Mouse (Mus musculus): ENCODE data around the gene Cmtm2b. TPM values are rescaled to one million over a fixed set of nuclear protein-coding genes. Genes with fewer than 3 reads are reported as not detected.

Cmtm2b gene
- polyA plus RNA-seq, 1 experiment from 2014 or later: not detected

DNA sequence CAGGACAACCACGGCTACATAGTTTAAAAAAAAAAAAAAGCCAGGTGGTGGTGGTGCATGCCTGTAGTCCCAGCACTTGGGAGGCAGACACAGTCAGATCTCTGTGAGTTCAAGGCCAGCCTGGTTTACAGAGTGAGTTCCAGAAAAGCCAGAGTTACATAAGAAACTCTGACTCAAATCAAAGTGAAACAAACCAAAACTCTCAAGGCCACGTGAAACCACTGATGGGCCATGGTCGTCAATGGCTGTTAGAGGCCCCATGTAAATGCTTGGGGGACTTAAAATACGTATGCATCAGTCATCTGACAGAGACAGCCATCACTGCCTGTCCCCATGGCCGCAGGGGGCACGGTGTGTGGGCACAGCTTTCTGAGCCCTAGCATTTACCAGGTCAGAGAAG is 49.1 kb downstream of the Cmtm2b start:
- ATAC-seq (ENCODE audit: low read depth): no peak
- H3K4me3 ChIP-seq (ENCODE audit: low read depth, low read length): no peak overlapping the region
- H3K27ac ChIP-seq (ENCODE audit: low read length): no peak overlapping the region
- no peaks in the 10 kb centered on the region for H3K9me3 ChIP-seq (replicated peaks; ENCODE audit: control insufficient read depth, low read length)
- no peak overlapping the region for H3K4me2 ChIP-seq (ENCODE audit: low read depth, low read length)
- 67% methylated on average over 6 of the region's 6 CpGs for WGBS (ENCODE audit: insufficient replicate concordance)
- H3K27me3 ChIP-seq (ENCODE audit: control insufficient read depth, insufficient read depth, low read depth, low read length): no peaks in the 10 kb centered on the region
- H3K9ac ChIP-seq (ENCODE audit: low read depth, low read length): no peak overlapping the region
- no peaks in the 10 kb centered on the region for H3K36me3 ChIP-seq (ENCODE audit: control insufficient read depth, insufficient read depth)
- no peaks in the 10 kb centered on the region; the same call in 1 of the 2 replicates for H3K4me1 ChIP-seq (ENCODE audit: control insufficient read depth, low read depth, low read length)

- H3K4me1 ChIP-seq (ENCODE audit: control insufficient read depth, low read depth, low read length): no peaks in the 10 kb centered on the region
- H3K27ac ChIP-seq (ENCODE audit: low read length): no peak overlapping the region; the same call in 1 of the 2 replicates
- H3K4me2 ChIP-seq (ENCODE audit: low read depth, low read length): no peak overlapping the region
- ATAC-seq (ENCODE audit: low read depth): no peak
- 65% methylated on average over 11 of the region's 11 CpGs for WGBS (ENCODE audit: insufficient replicate concordance)
- no peak overlapping the region for H3K9ac ChIP-seq (ENCODE audit: low read depth, low read length)
- H3K4me3 ChIP-seq (ENCODE audit: low read depth, low read length): no peak overlapping the region
- no peaks in the 10 kb centered on the region for H3K36me3 ChIP-seq (ENCODE audit: control insufficient read depth, insufficient read depth)
- H3K27me3 ChIP-seq (ENCODE audit: control insufficient read depth, insufficient read depth, low read depth, low read length): no peaks in the 10 kb centered on the region
- H3K9me3 ChIP-seq (replicated peaks; ENCODE audit: control insufficient read depth, low read length): no peaks in the 10 kb centered on the region
Observed at GRCm38 (mm10) chr8:104373779-104374178, 51.7 kb downstream of the Cmtm2b start.

- 71% methylated on average over 11 of the region's 11 CpGs for WGBS (ENCODE audit: insufficient replicate concordance)
- H3K27me3 ChIP-seq (ENCODE audit: control insufficient read depth, insufficient read depth, low read depth, low read length): no peaks in the 10 kb centered on the region
- H3K27ac ChIP-seq (ENCODE audit: low read length): peak overlapping the region; percentile 12; the same call in 1 of the 2 replicates
- H3K4me2 ChIP-seq (ENCODE audit: low read depth, low read length): no peak overlapping the region
- H3K36me3 ChIP-seq (ENCODE audit: control insufficient read depth, insufficient read depth): no peaks in the 10 kb centered on the region
- no peak overlapping the region for H3K4me3 ChIP-seq (ENCODE audit: low read depth, low read length)
- ATAC-seq (ENCODE audit: low read depth): 0 out of 2 replicates have a peak, but pooled peaks have one; percentile 32
- no peaks in the 10 kb centered on the region for H3K9me3 ChIP-seq (replicated peaks; ENCODE audit: control insufficient read depth, low read length)
- H3K9ac ChIP-seq (ENCODE audit: low read depth, low read length): no peak overlapping the region
- no peaks in the 10 kb centered on the region for H3K4me1 ChIP-seq (ENCODE audit: control insufficient read depth, low read depth, low read length)
Observed at GRCm38 (mm10) chr8:104374269-104374668, 52.2 kb downstream of the Cmtm2b start.

DNA sequence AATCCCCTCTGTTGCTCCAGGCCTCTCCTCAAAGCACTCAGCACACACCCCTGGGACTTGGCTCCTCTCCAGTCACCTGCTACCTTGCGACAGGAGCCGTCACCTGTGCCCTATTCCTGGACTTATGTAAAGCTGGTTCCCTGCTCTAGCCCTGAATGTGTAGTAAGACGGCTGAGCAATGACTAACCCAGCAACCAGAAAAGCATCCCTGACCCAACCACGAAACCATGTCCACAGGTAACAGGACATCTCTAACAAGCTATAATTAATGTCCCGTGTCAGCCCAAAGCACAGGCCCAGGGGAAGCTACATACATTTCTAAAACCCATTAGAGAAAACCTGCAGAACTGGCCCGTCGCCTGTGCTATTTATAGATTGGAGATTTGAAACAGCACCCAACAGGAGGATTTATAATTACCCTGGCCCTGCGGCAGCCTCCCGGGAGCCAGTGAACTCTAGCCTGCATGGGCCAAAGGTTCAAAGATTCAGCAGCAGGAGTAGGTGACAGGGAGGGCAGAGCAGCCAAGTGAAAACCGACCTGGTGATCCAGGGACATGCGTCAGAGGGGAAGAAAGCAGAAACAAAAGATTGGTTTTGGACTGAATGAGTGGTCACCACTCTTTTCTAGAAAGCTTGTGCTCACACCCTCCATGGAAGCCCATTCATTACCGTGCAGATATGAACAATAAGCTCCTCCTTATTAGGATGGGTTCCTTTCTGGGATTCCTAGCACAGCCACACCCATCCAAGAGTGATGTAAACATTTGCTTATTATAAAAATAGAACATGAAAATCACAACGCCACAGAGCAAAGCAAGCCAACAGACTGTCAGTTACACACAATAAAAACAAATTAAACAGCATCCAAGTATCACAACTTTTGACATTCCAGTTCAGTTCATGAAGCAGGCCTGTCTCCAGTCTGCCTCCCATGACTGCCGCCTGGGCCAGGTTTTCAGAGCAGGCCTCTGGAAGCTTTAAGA is 53.1 kb downstream of the Cmtm2b start:
- Histone ChIP-seq H3K9me3 (replicated peaks; ENCODE audit: control insufficient read depth, low read length) (no peaks in the 10 kb centered on the region), H3K4me1 (ENCODE audit: control insufficient read depth, low read depth, low read length) (no peaks in the 10 kb centered on the region), H3K9ac (ENCODE audit: low read depth, low read length) (no peak overlapping the region), H3K4me2 (ENCODE audit: low read depth, low read length) (no peak overlapping the region), H3K27ac (ENCODE audit: low read length) (peak overlapping the region; percentile 10; the same call in 1 of the 2 replicates), H3K4me3 (ENCODE audit: low read depth, low read length) (no peak overlapping the region), H3K27me3 (ENCODE audit: control insufficient read depth, insufficient read depth, low read depth, low read length) (no peaks in the 10 kb centered on the region), H3K36me3 (ENCODE audit: control insufficient read depth, insufficient read depth) (no peaks in the 10 kb centered on the region)
- WGBS (ENCODE audit: insufficient replicate concordance): 52% methylated on average over 14 of the region's 14 CpGs
- ATAC-seq (ENCODE audit: low read depth): peak; percentile 81

GRCm38 (mm10) chr8:104375959-104376358 is 53.9 kb downstream of the Cmtm2b start:
- Histone ChIP-seq H3K4me3 (ENCODE audit: low read depth, low read length) (no peak overlapping the region), H3K27ac (ENCODE audit: low read length) (no peak overlapping the region), H3K36me3 (ENCODE audit: control insufficient read depth, insufficient read depth) (no peaks in the 10 kb centered on the region), H3K4me2 (ENCODE audit: low read depth, low read length) (no peak overlapping the region), H3K9ac (ENCODE audit: low read depth, low read length) (no peak overlapping the region), H3K4me1 (ENCODE audit: control insufficient read depth, low read depth, low read length) (no peaks in the 10 kb centered on the region), H3K27me3 (ENCODE audit: control insufficient read depth, insufficient read depth, low read depth, low read length) (no peaks in the 10 kb centered on the region), H3K9me3 (replicated peaks; ENCODE audit: control insufficient read depth, low read length) (no peaks in the 10 kb centered on the region)
- no peak for ATAC-seq (ENCODE audit: low read depth)
- 49% methylated on average over 5 of the region's 5 CpGs for WGBS (ENCODE audit: insufficient replicate concordance)

GRCm38 (mm10) chr8:104376669-104377068 is 54.6 kb downstream of the Cmtm2b start:
- ATAC-seq (ENCODE audit: low read depth): no peak
- H3K36me3 ChIP-seq (ENCODE audit: control insufficient read depth, insufficient read depth): no peaks in the 10 kb centered on the region
- H3K9me3 ChIP-seq (replicated peaks; ENCODE audit: control insufficient read depth, low read length): no peaks in the 10 kb centered on the region
- no peak overlapping the region for H3K4me3 ChIP-seq (ENCODE audit: low read depth, low read length)
- no peaks in the 10 kb centered on the region for H3K27me3 ChIP-seq (ENCODE audit: control insufficient read depth, insufficient read depth, low read depth, low read length)
- 63% methylated on average over 11 of the region's 11 CpGs for WGBS (ENCODE audit: insufficient replicate concordance)
- H3K4me2 ChIP-seq (ENCODE audit: low read depth, low read length): no peak overlapping the region
- H3K4me1 ChIP-seq (ENCODE audit: control insufficient read depth, low read depth, low read length): no peaks in the 10 kb centered on the region
- H3K27ac ChIP-seq (ENCODE audit: low read length): no peak overlapping the region
- no peak overlapping the region for H3K9ac ChIP-seq (ENCODE audit: low read depth, low read length)

GRCm38 (mm10) chr8:104379301-104379836 is 57.3 kb downstream of the Cmtm2b start:
- Histone ChIP-seq H3K27ac (ENCODE audit: low read length) (no peak overlapping the region), H3K4me1 (ENCODE audit: control insufficient read depth, low read depth, low read length) (no peaks in the 10 kb centered on the region), H3K9me3 (replicated peaks; ENCODE audit: control insufficient read depth, low read length) (no peaks in the 10 kb centered on the region), H3K4me3 (ENCODE audit: low read depth, low read length) (no peak overlapping the region), H3K9ac (ENCODE audit: low read depth, low read length) (no peak overlapping the region), H3K27me3 (ENCODE audit: control insufficient read depth, insufficient read depth, low read depth, low read length) (no peaks in the 10 kb centered on the region), H3K4me2 (ENCODE audit: low read depth, low read length) (no peak overlapping the region), H3K36me3 (ENCODE audit: control insufficient read depth, insufficient read depth) (no peaks in the 10 kb centered on the region)
- WGBS (ENCODE audit: insufficient replicate concordance): 76% methylated on average over 10 of the region's 10 CpGs
- ATAC-seq (ENCODE audit: low read depth): no peak

- Histone ChIP-seq H3K9ac (ENCODE audit: low read depth, low read length) (no peak overlapping the region), H3K27ac (ENCODE audit: low read length) (no peak overlapping the region), H3K4me3 (ENCODE audit: low read depth, low read length) (no peak overlapping the region), H3K4me2 (ENCODE audit: low read depth, low read length) (no peak overlapping the region), H3K4me1 (ENCODE audit: control insufficient read depth, low read depth, low read length) (no peaks in the 10 kb centered on the region), H3K36me3 (ENCODE audit: control insufficient read depth, insufficient read depth) (no peaks in the 10 kb centered on the region), H3K9me3 (replicated peaks; ENCODE audit: control insufficient read depth, low read length) (no peaks in the 10 kb centered on the region), H3K27me3 (ENCODE audit: control insufficient read depth, insufficient read depth, low read depth, low read length) (no peaks in the 10 kb centered on the region)
- WGBS (ENCODE audit: insufficient replicate concordance): 68% methylated on average over 7 of the region's 7 CpGs
- ATAC-seq (ENCODE audit: low read depth): no peak
Observed at GRCm38 (mm10) chr8:104380269-104380668, 58.2 kb downstream of the Cmtm2b start.
